Mouse (Mus musculus) intestine, embryonic 14.5 days (tissue): ENCODE data around the gene Slit2. TPM values are rescaled to one million over a fixed set of nuclear protein-coding genes. Genes with fewer than 3 reads are reported as not detected.

Experiments used
- ATAC-seq: fragments of 200-750 bp; cut with Nextera tagmentation; replicated peaks from 2 replicates; pipeline ENCODE4 v1.8.0; 2017; ENCODE audit warnings: low read depth, moderate number of reproducible peaks, moderate TSS enrichment, moderate library complexity; ENCODE audit not compliant: low FRiP score, low TSS enrichment
- DNase-seq: peaks from one replicate; pipeline ENCODE4 v3.0.0-alpha.2; 2018; ENCODE audit warnings: low spot score
- H3K27ac ChIP-seq: fragments of 300-500 bp; sonication (generic); 2 replicates; pipeline ENCODE4 v1.5.1; 2014; ENCODE audit warnings: low read depth, mild to moderate bottlenecking, control low read depth
- H3K27me3 ChIP-seq: fragments of 300-500 bp; sonication (generic); replicated peaks from 2 replicates; pipeline ENCODE4 v1.6.1; 2014; ENCODE audit warnings: low read length, control low read depth; ENCODE audit not compliant: control insufficient read depth, insufficient read depth
- H3K36me3 ChIP-seq: fragments of 300-500 bp; sonication (generic); 2 replicates; pipeline ENCODE4 v1.6.1; 2014; ENCODE audit warnings: low read length, control low read depth; ENCODE audit not compliant: control insufficient read depth, insufficient read depth
- H3K4me1 ChIP-seq: fragments of 300-500 bp; sonication (generic); replicated peaks from 2 replicates; pipeline ENCODE4 v1.6.1; 2014; ENCODE audit warnings: low read length, control low read depth, mixed read lengths; ENCODE audit not compliant: control insufficient read depth, insufficient read depth
- H3K4me2 ChIP-seq: fragments of 300-500 bp; sonication (generic); 2 replicates; pipeline ENCODE4 v1.6.1; 2014; ENCODE audit warnings: low read length
- H3K4me3 ChIP-seq: fragments of 300-500 bp; sonication (generic); 2 replicates; pipeline ENCODE4 v1.5.1; 2014; ENCODE audit warnings: low read depth, low read length, control low read depth, mixed read lengths
- H3K9ac ChIP-seq: fragments of 300-500 bp; sonication (generic); 2 replicates; pipeline ENCODE4 v1.6.1; 2014; ENCODE audit warnings: mild to moderate bottlenecking, low read length
- H3K9me3 ChIP-seq: fragments of 300-500 bp; sonication (generic); 2 replicates; pipeline ENCODE4 v1.6.1; 2016; ENCODE audit warnings: low read length, control low read depth; ENCODE audit not compliant: control insufficient read depth
- WGBS: fragments of 180-500 bp; shearing (Covaris S2); extraction: QIAGEN DNeasy Blood & Tissue Kit; methylation state at CpG from one replicate; pipeline ENCODE4 v1.1.7; 2014; 5-methylcytosine and 5-hydroxymethylcytosine counted together
- polyA plus RNA-seq: library from polyadenylated mRNA; unstranded; fragments of >200 nt; fragmentation: Nextera tagmentation; extraction: Ambion mirVana; gene quantifications from 2 replicates; pipeline ENCODE4 v1.2.1, GENCODE M21; 2014

Gene Slit2
- polyA plus RNA-seq, 1 experiment from 2014 or later = 38.6 TPM

GRCm38 (mm10) chr5:48034875-48035274 is 51.9 kb downstream of the Slit2 start:
- no peak overlapping the region for H3K9ac ChIP-seq
- no peak for ATAC-seq
- H3K27ac ChIP-seq = no peak overlapping the region
- no peaks in the 10 kb centered on the region for H3K36me3 ChIP-seq
- no peaks in the 10 kb centered on the region for H3K27me3 ChIP-seq
- H3K9me3 ChIP-seq = no peaks in the 10 kb centered on the region
- DNase-seq = no peak
- 42% methylated on average over 1 of the region's 1 CpGs for WGBS
- no peak overlapping the region for H3K4me2 ChIP-seq
- no peak overlapping the region for H3K4me3 ChIP-seq
- no peaks in the 10 kb centered on the region for H3K4me1 ChIP-seq

GRCm38 (mm10) chr5:48038033-48038432 is 55.1 kb downstream of the Slit2 start:
- Histone ChIP-seq H3K27me3 (no peaks in the 10 kb centered on the region), H3K4me2 (no peak overlapping the region), H3K9me3 (no peaks in the 10 kb centered on the region), H3K27ac (no peak overlapping the region), H3K9ac (no peak overlapping the region), H3K4me1 (no peaks in the 10 kb centered on the region), H3K4me3 (no peak overlapping the region), H3K36me3 (no peaks in the 10 kb centered on the region)
- no peak for DNase-seq
- WGBS = 40% methylated on average over 5 of the region's 5 CpGs
- ATAC-seq = no peak

GRCm38 (mm10) chr5:48048986-48049751 is 66.2 kb downstream of the Slit2 start:
- no peak for ATAC-seq
- WGBS = 61% methylated on average over 8 of the region's 8 CpGs
- no peak overlapping the region for H3K9ac ChIP-seq
- H3K4me2 ChIP-seq = no peak overlapping the region
- no peak for DNase-seq
- no peak overlapping the region for H3K27ac ChIP-seq
- H3K9me3 ChIP-seq = no peaks in the 10 kb centered on the region
- H3K4me1 ChIP-seq = no peaks in the 10 kb centered on the region
- H3K27me3 ChIP-seq = no peaks in the 10 kb centered on the region
- no peak overlapping the region for H3K4me3 ChIP-seq
- no peaks in the 10 kb centered on the region for H3K36me3 ChIP-seq

GRCm38 (mm10) chr5:48050637-48051314 is 67.8 kb downstream of the Slit2 start:
- Histone ChIP-seq H3K27me3 (no peaks in the 10 kb centered on the region), H3K27ac (no peak overlapping the region), H3K4me2 (no peak overlapping the region), H3K36me3 (no peaks in the 10 kb centered on the region), H3K9me3 (no peaks in the 10 kb centered on the region), H3K4me3 (no peak overlapping the region), H3K9ac (no peak overlapping the region), H3K4me1 (no peaks in the 10 kb centered on the region)
- 88% methylated on average over 5 of the region's 5 CpGs for WGBS
- ATAC-seq (no peak), DNase-seq (no peak)

- ATAC-seq = no peak
- Histone ChIP-seq H3K9ac (no peak overlapping the region), H3K27ac (no peak overlapping the region), H3K4me3 (no peak overlapping the region), H3K9me3 (no peaks in the 10 kb centered on the region), H3K36me3 (no peaks in the 10 kb centered on the region), H3K4me2 (no peak overlapping the region), H3K4me1 (no peaks in the 10 kb centered on the region), H3K27me3 (no peaks in the 10 kb centered on the region)
- no peak for DNase-seq
- 76% methylated on average over 10 of the region's 10 CpGs for WGBS
Measured at GRCm38 (mm10) chr5:48058612-48059011, 75.7 kb downstream of the Slit2 start.

GRCm38 (mm10) chr5:48060715-48061114 is 77.8 kb downstream of the Slit2 start:
- no peak overlapping the region for H3K4me3 ChIP-seq
- H3K27me3 ChIP-seq = no peaks in the 10 kb centered on the region
- no peak overlapping the region for H3K27ac ChIP-seq
- ATAC-seq (no peak), DNase-seq (no peak)
- H3K9me3 ChIP-seq = no peaks in the 10 kb centered on the region
- H3K4me2 ChIP-seq = no peak overlapping the region
- H3K9ac ChIP-seq = no peak overlapping the region
- no peaks in the 10 kb centered on the region for H3K36me3 ChIP-seq
- 54% methylated on average over 2 of the region's 2 CpGs for WGBS
- H3K4me1 ChIP-seq = no peaks in the 10 kb centered on the region

GRCm38 (mm10) chr5:48078730-48079129 is 95.8 kb downstream of the Slit2 start:
- ATAC-seq (no peak), DNase-seq (no peak)
- no peak overlapping the region for H3K27ac ChIP-seq
- no peaks in the 10 kb centered on the region for H3K36me3 ChIP-seq
- H3K4me2 ChIP-seq = no peak overlapping the region
- WGBS = 46% methylated on average over 1 of the region's 1 CpGs
- no peaks in the 10 kb centered on the region for H3K4me1 ChIP-seq
- H3K27me3 ChIP-seq = no peaks in the 10 kb centered on the region
- H3K9me3 ChIP-seq = no peaks in the 10 kb centered on the region
- no peak overlapping the region for H3K4me3 ChIP-seq
- H3K9ac ChIP-seq = no peak overlapping the region

- no peak for DNase-seq
- 72% methylated on average over 8 of the region's 8 CpGs for WGBS
Measured at GRCm38 (mm10) chr5:48081223-48081881, 98.4 kb downstream of the Slit2 start.

More at GRCm38 (mm10) chr5:48081223-48081881, 98.4 kb downstream of the Slit2 start:
- no peaks in the 10 kb centered on the region for H3K9me3 ChIP-seq
- no peak overlapping the region for H3K9ac ChIP-seq
- no peak overlapping the region for H3K4me2 ChIP-seq
- H3K36me3 ChIP-seq = no peaks in the 10 kb centered on the region
- H3K4me1 ChIP-seq = no peaks in the 10 kb centered on the region
- no peak overlapping the region for H3K27ac ChIP-seq
- H3K4me3 ChIP-seq = no peak overlapping the region
- ATAC-seq = no peak
- H3K27me3 ChIP-seq = no peaks in the 10 kb centered on the region
